Comparison of ENCODE assay signal across 12 mouse cellular contexts in the genomic region with DNA sequence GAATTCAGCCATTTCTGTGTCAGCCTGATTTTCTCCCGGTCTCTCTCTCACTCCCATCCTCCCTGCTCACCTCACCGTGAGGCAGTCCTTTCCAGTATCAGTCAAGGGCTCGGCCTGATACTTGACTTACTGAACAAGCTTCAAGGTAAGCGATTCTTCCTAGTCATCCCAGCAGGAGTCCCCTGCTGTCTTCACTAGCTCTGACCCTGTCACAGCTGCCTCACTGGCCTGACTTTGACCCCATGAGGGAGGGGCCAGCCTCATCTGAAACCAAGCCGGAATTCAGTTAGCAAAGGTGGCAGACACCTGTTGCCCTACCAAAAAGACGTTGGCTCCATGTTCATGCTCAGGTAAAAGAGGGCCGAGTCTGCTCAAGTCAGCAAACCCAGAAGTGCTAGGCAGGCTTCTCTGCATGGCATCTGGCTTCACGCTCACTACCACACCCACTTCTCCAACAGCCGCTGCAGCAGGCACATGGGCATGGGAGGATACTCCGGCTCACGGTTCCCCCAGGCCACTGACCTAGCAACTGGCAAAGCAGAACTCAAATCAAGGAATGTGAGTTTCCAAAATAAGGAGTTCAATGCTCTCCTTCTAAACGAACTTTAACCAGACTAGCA.
DNase-seq lines count a peak whose midpoint lies in the region; ATAC-seq and TF ChIP-seq lines count a peak whose summit lies in the region.
"Had no signal": no experiment of that assay in that cellular context is flagged by ENCODE, and none has a peak within 500 bp of the region (broad histone marks: within the 10 kb centered on the region; RNA-seq: fewer than 3 reads in every experiment).

No protein-coding gene starts in this region.

- no peak for ATAC-seq in forebrain, embryonic 11.5 days (replicated peaks; ENCODE audit: low FRiP score)
- ATAC-seq in intestine, embryonic 16.5 days: peak; percentile 43; the same call in 1 of the 2 replicates
- ATAC-seq in liver, postnatal 0 days: no peak
- no peak for ATAC-seq in activated CD4-positive, CD25-positive, alpha-beta regulatory T cell, adult 4 months

- no peaks in the 10 kb centered on the region for H3K27me3 ChIP-seq in forebrain, embryonic 10.5 days (ENCODE audit: poor library complexity, severe bottlenecking)
- H3K27me3 ChIP-seq in forebrain, embryonic 11.5 days (ENCODE audit: control insufficient read depth, insufficient read depth, low read length): no peaks in the 10 kb centered on the region
- H3K27me3 ChIP-seq in liver, adult 2 months (ENCODE audit: control insufficient read depth, insufficient read depth, low read length): no peaks in the 10 kb centered on the region
- H3K27me3 ChIP-seq in intestine, embryonic 16.5 days (replicated peaks; ENCODE audit: control insufficient read depth, insufficient read depth, low read length): no peaks in the 10 kb centered on the region
- no peaks in the 10 kb centered on the region for H3K27me3 ChIP-seq in liver, postnatal 0 days (ENCODE audit: insufficient read depth, low read length)
- H3K27me3 ChIP-seq: limb, embryonic 12.5 days; lung, embryonic 15.5 days had no signal

- no peaks in the 10 kb centered on the region for H3K9me3 ChIP-seq in forebrain, embryonic 10.5 days
- H3K9me3 ChIP-seq in forebrain, embryonic 11.5 days (ENCODE audit: control insufficient read depth, low read length): no peaks in the 10 kb centered on the region
- no peaks in the 10 kb centered on the region for H3K9me3 ChIP-seq in intestine, embryonic 16.5 days (ENCODE audit: control insufficient read depth, low read length)
- H3K9me3 ChIP-seq in liver, postnatal 0 days (ENCODE audit: low read length): no peaks in the 10 kb centered on the region
- H3K9me3 ChIP-seq: limb, embryonic 12.5 days; lung, embryonic 15.5 days had no signal

- WGBS in forebrain, embryonic 10.5 days: 64% methylated on average over 12 of the region's 12 CpGs
- WGBS in forebrain, embryonic 11.5 days: 59% methylated on average over 12 of the region's 12 CpGs
- 32% methylated on average over 12 of the region's 12 CpGs for WGBS in liver, adult 2 months
- WGBS in intestine, embryonic 16.5 days: 48% methylated on average over 12 of the region's 12 CpGs
- WGBS in liver, postnatal 0 days (ENCODE audit: insufficient replicate concordance): 54% methylated on average over 12 of the region's 12 CpGs

- no peak for TF ChIP-seq CTCF in liver, adult 2 months (IDR thresholded peaks at IDR 0.05; ENCODE audit: low read depth, low read length)
- TF ChIP-seq CTCF in liver, postnatal 0 days (IDR thresholded peaks at IDR 0.05; ENCODE audit: low read depth): no peak

- intact Hi-C loops in gastrocnemius, postnatal 36 days (cut with DNase I): no loop called here

- H3K4me1 ChIP-seq in forebrain, embryonic 10.5 days: peaks cover 28% of the 10 kb centered on the region
- peaks cover 14% of the 10 kb centered on the region; the same call in 1 of the 2 replicates for H3K4me1 ChIP-seq in forebrain, embryonic 11.5 days (replicated peaks; ENCODE audit: control insufficient read depth, insufficient read depth, low read length)
- H3K4me1 ChIP-seq in liver, adult 2 months (ENCODE audit: control insufficient read depth, insufficient read depth, low read length): peaks cover 16% of the 10 kb centered on the region
- H3K4me1 ChIP-seq in intestine, embryonic 16.5 days (ENCODE audit: control insufficient read depth, insufficient read depth, low read length): peaks cover 4% of the 10 kb centered on the region
- H3K4me1 ChIP-seq in liver, postnatal 0 days (ENCODE audit: insufficient read depth): peaks cover 19% of the 10 kb centered on the region; the same call in 1 of the 2 replicates

- TF ChIP-seq POLR2A in liver, adult 2 months (IDR thresholded peaks at IDR 0.05; ENCODE audit: extremely low read depth, insufficient read depth, low read length): no peak

- H3K9ac ChIP-seq in forebrain, embryonic 11.5 days (ENCODE audit: low read length): no peak overlapping the region
- no peak overlapping the region; the same call in 1 of the 2 replicates for H3K9ac ChIP-seq in liver, adult 2 months (ENCODE audit: low read depth, low read length)
- H3K9ac ChIP-seq in intestine, embryonic 16.5 days (ENCODE audit: low read depth, low read length): no peak overlapping the region
- no peak overlapping the region for H3K9ac ChIP-seq in liver, postnatal 0 days (replicated peaks)
- H3K9ac ChIP-seq: limb, embryonic 12.5 days; lung, embryonic 15.5 days had no signal

- no peaks in the 10 kb centered on the region for H3K36me3 ChIP-seq in forebrain, embryonic 10.5 days (replicated peaks)
- H3K36me3 ChIP-seq in forebrain, embryonic 11.5 days (ENCODE audit: control insufficient read depth, insufficient read depth, low read length): no peaks in the 10 kb centered on the region
- H3K36me3 ChIP-seq in liver, adult 2 months (ENCODE audit: control insufficient read depth, insufficient read depth, low read length): no peaks in the 10 kb centered on the region
- no peaks in the 10 kb centered on the region for H3K36me3 ChIP-seq in intestine, embryonic 16.5 days (ENCODE audit: control insufficient read depth, insufficient read depth, low read length)
- H3K36me3 ChIP-seq in liver, postnatal 0 days (replicated peaks; ENCODE audit: insufficient read depth, low read length): no peaks in the 10 kb centered on the region
- H3K36me3 ChIP-seq: limb, embryonic 12.5 days; lung, embryonic 15.5 days had no signal

- 0 out of 2 replicates have a peak overlapping the region, but pooled peaks have one; percentile 44 for H3K27ac ChIP-seq in forebrain, embryonic 10.5 days
- no peak overlapping the region for H3K27ac ChIP-seq in forebrain, embryonic 11.5 days (ENCODE audit: low read depth, low read length)
- H3K27ac ChIP-seq in liver, adult 2 months (replicated peaks; ENCODE audit: insufficient read depth, low read depth, low read length): no peak overlapping the region
- H3K27ac ChIP-seq in intestine, embryonic 16.5 days (ENCODE audit: low read length): no peak overlapping the region
- H3K27ac ChIP-seq in liver, postnatal 0 days (ENCODE audit: low read depth): no peak overlapping the region
- H3K27ac ChIP-seq: limb, embryonic 12.5 days had no signal

- no peaks in the 10 kb centered on the region for H3K79me2 ChIP-seq in liver, adult 2 months (ENCODE audit: control insufficient read depth, insufficient read depth, low read length)

- no peak for TF ChIP-seq EP300 in liver, postnatal 0 days (IDR thresholded peaks at IDR 0.05; ENCODE audit: low read depth)

- H3K4me3 ChIP-seq in forebrain, embryonic 10.5 days: no peak overlapping the region
- H3K4me3 ChIP-seq in forebrain, embryonic 11.5 days (ENCODE audit: low read depth, low read length): no peak overlapping the region
- no peak overlapping the region for H3K4me3 ChIP-seq in liver, adult 2 months (ENCODE audit: insufficient read depth, low read depth, low read length)
- no peak overlapping the region for H3K4me3 ChIP-seq in intestine, embryonic 16.5 days (ENCODE audit: low read length)
- no peak overlapping the region for H3K4me3 ChIP-seq in liver, postnatal 0 days (ENCODE audit: low read depth, low read length)
- H3K4me3 ChIP-seq: limb, embryonic 12.5 days; lung, embryonic 15.5 days had no signal

- H3K4me2 ChIP-seq in forebrain, embryonic 11.5 days (ENCODE audit: low read depth, low read length, severe bottlenecking): no peak overlapping the region
- H3K4me2 ChIP-seq in intestine, embryonic 16.5 days (ENCODE audit: low read depth, low read length): no peak overlapping the region
- peak overlapping the region; percentile 50 for H3K4me2 ChIP-seq in liver, postnatal 0 days (ENCODE audit: low read depth, low read length)
- H3K4me2 ChIP-seq: limb, embryonic 12.5 days; lung, embryonic 15.5 days had no signal

- DNase-seq in forebrain, embryonic 10.5 days (ENCODE audit: extremely low spot score, low spot score): no peak
- DNase-seq in forebrain, embryonic 11.5 days (ENCODE audit: low spot score): no peak
- peak; percentile 25 for DNase-seq in liver, adult 2 months (ENCODE audit: extremely low read depth, low read depth, low spot score)
- DNase-seq in liver: no peak
- DNase-seq in liver, postnatal 0 days: no peak
- no peak for DNase-seq in gastrocnemius, postnatal 36 days
- DNase-seq: cerebellum, adult 2 months; midbrain, embryonic 14.5 days had no signal
